Mouse (Mus musculus) heart, postnatal 25 days (tissue): ENCODE data around the gene Pla2g4a. TPM values are rescaled to one million over a fixed set of nuclear protein-coding genes. Genes with fewer than 3 reads are reported as not detected.

Experiments
- total RNA-seq, 2 experiments: library from RNA; stranded (reverse); gene quantifications; 2 replicates each; pipeline ENCODE4 v1.2.3; 2021

Pla2g4a gene
- total RNA-seq, 2 experiments from 2014 or later: 3.9 to 4.0 TPM

Other genes with a start within 250 kb of the Pla2g4a start
- gene Ptgs2, start 138.7 kb upstream of the Pla2g4a start, total RNA-seq: under 1 TPM; 0.61 to 0.99 TPM